Mouse (Mus musculus) MEL (cell line): ENCODE measurements around the gene Maml3. TPM values are rescaled to one million over a fixed set of nuclear protein-coding genes. Genes with fewer than 3 reads are reported as not detected.

Experiments
- DNase-seq: peaks from one replicate; pipeline ENCODE4 v3.0.0; 2011; ENCODE audit warnings: low read depth, low spot score
- H3K27ac ChIP-seq: 2 replicates; pipeline ENCODE4 v1.5.1; 2012; ENCODE audit warnings: low read depth, mild to moderate bottlenecking, control low read depth, low read length, moderate library complexity; ENCODE audit not compliant: control insufficient read depth
- H3K27me3 ChIP-seq, 2 experiments: fragments of 150-350 bp in 1 of 2; sonication (generic) in 1 of 2; 2 replicates each; pipeline ENCODE4 v1.6.1; 2012; ENCODE audit warnings: low read length in 2 of 2, mild to moderate bottlenecking in 2 of 2, improper control_type of control experiment in 1 of 2, moderate library complexity in 1 of 2; ENCODE audit not compliant: insufficient read depth in 2 of 2, control insufficient read depth in 1 of 2
- H3K36me3 ChIP-seq, 2 experiments: 2 replicates each; pipeline ENCODE4 v1.6.1; 2012 to 2014; ENCODE audit warnings: low read length in 2 of 2, improper control_type of control experiment in 1 of 2, inconsistent platforms in 1 of 2, mild to moderate bottlenecking in 1 of 2; ENCODE audit not compliant: insufficient read depth in 2 of 2, control insufficient read depth in 1 of 2
- H3K4me1 ChIP-seq, 2 experiments: fragments of 150-350 bp in 1 of 2; sonication (generic) in 1 of 2; 2 replicates each; pipeline ENCODE4 v1.6.1; 2012; ENCODE audit warnings: low read length in 2 of 2, improper control_type of control experiment in 1 of 2, mild to moderate bottlenecking in 1 of 2; ENCODE audit not compliant: insufficient read depth in 2 of 2, control insufficient read depth in 1 of 2
- H3K4me3 ChIP-seq, 2 experiments: fragments of 150-350 bp in 1 of 2; sonication (generic) in 1 of 2; 2 replicates each; pipeline ENCODE4 v1.5.1; 2012; ENCODE audit warnings: low read depth in 2 of 2, low read length in 2 of 2, mild to moderate bottlenecking in 2 of 2, moderate library complexity in 2 of 2, control low read depth in 1 of 2, improper control_type of control experiment in 1 of 2; ENCODE audit not compliant: control insufficient read depth in 1 of 2, insufficient read depth in 1 of 2
- H3K79me2 ChIP-seq: 2 replicates; pipeline ENCODE4 v1.6.1; 2012; ENCODE audit warnings: mild to moderate bottlenecking, low read length, moderate library complexity; ENCODE audit not compliant: control insufficient read depth, poor library complexity, insufficient read depth
- H3K9ac ChIP-seq: 2 replicates; pipeline ENCODE4 v1.6.1; 2012; ENCODE audit warnings: low read depth, mild to moderate bottlenecking, control low read depth, low read length, moderate library complexity; ENCODE audit not compliant: control insufficient read depth, poor library complexity, severe bottlenecking
- H3K9me3 ChIP-seq: fragments of 150-350 bp; sonication (generic); replicated peaks from 2 replicates; pipeline ENCODE4 v1.6.1; 2012; ENCODE audit warnings: mild to moderate bottlenecking, low read length, improper control_type of control experiment, moderate library complexity; ENCODE audit not compliant: insufficient read depth
- CTCF ChIP-seq, 3 experiments: IDR thresholded peaks in 2 of 3; conservative IDR thresholded peaks in 1 of 3; 2 replicates each; pipeline ENCODE4 v1.5.1; 2011 to 2012; ENCODE audit warnings: low read length in 3 of 3, low read depth in 2 of 3, mild to moderate bottlenecking in 2 of 3, improper control_type of control experiment in 1 of 3, inconsistent platforms in 1 of 3, mixed read lengths in 1 of 3, moderate library complexity in 1 of 3; ENCODE audit not compliant: control insufficient read depth in 1 of 3, insufficient read depth in 1 of 3, poor library complexity in 1 of 3, severe bottlenecking in 1 of 3
- E2F4 ChIP-seq: IDR thresholded peaks from 2 replicates; pipeline ENCODE4 v1.6.1; 2011; ENCODE audit warnings: low read depth, low read length, improper control_type of control experiment, borderline replicate concordance
- ELF1 ChIP-seq: IDR thresholded peaks from 2 replicates; pipeline ENCODE4 v1.6.1; 2014; ENCODE audit warnings: low read depth, mild to moderate bottlenecking, inconsistent platforms, low read length, improper control_type of control experiment, moderate library complexity
- EP300 ChIP-seq, 2 experiments: IDR thresholded peaks; 2 replicates each; pipeline ENCODE4 v1.6.1; 2011; ENCODE audit warnings: improper control_type of control experiment in 2 of 2, low read length in 2 of 2, low read depth in 1 of 2, mild to moderate bottlenecking in 1 of 2
- ETS1 ChIP-seq: IDR thresholded peaks from 2 replicates; pipeline ENCODE4 v1.6.1; 2012; ENCODE audit warnings: low read depth, mild to moderate bottlenecking, inconsistent platforms, low read length, improper control_type of control experiment, moderate library complexity
- GATA1 ChIP-seq: IDR thresholded peaks from 2 replicates; pipeline ENCODE4 v1.6.1; 2011; ENCODE audit warnings: low read depth, low read length, improper control_type of control experiment
- JUND ChIP-seq: IDR thresholded peaks from 2 replicates; pipeline ENCODE4 v1.6.1; 2011; ENCODE audit warnings: low read depth, mild to moderate bottlenecking, improper control_type of control experiment, low read length
- MAX ChIP-seq: IDR thresholded peaks from 2 replicates; pipeline ENCODE4 v1.6.1; 2011; ENCODE audit warnings: low read length, improper control_type of control experiment
- MAZ ChIP-seq: IDR thresholded peaks from 2 replicates; pipeline ENCODE4 v1.6.1; 2012; ENCODE audit warnings: low read depth, mild to moderate bottlenecking, inconsistent platforms, low read length, improper control_type of control experiment
- MEF2A ChIP-seq: IDR thresholded peaks from 2 replicates; pipeline ENCODE4 v1.6.1; 2014; ENCODE audit warnings: low read depth, mild to moderate bottlenecking, inconsistent platforms, low read length, improper control_type of control experiment; ENCODE audit not compliant: poor library complexity, insufficient replicate concordance, severe bottlenecking; ENCODE audit errors: extremely low read depth
- MXI1 ChIP-seq: IDR thresholded peaks from 2 replicates; pipeline ENCODE4 v1.6.1; 2011; ENCODE audit warnings: mild to moderate bottlenecking, low read depth, low read length, improper control_type of control experiment
- MYB ChIP-seq: IDR thresholded peaks from 2 replicates; pipeline ENCODE4 v1.6.1; 2011; ENCODE audit warnings: mild to moderate bottlenecking, low read depth, low read length, improper control_type of control experiment
- MYC ChIP-seq: IDR thresholded peaks from 2 replicates; pipeline ENCODE4 v1.6.1; 2011; ENCODE audit warnings: low read depth, mild to moderate bottlenecking, low read length, improper control_type of control experiment, moderate library complexity
- NELFE ChIP-seq: IDR thresholded peaks from 2 replicates; pipeline ENCODE4 v1.6.1; 2011; ENCODE audit warnings: low read depth, low read length, improper control_type of control experiment
- POLR2AphosphoS5 ChIP-seq: IDR thresholded peaks from 2 replicates; pipeline ENCODE4 v1.6.1; 2012; ENCODE audit warnings: low read depth, borderline replicate concordance, mild to moderate bottlenecking, inconsistent platforms, low read length, moderate library complexity, mixed read lengths
- RAD21 ChIP-seq: IDR thresholded peaks from 2 replicates; pipeline ENCODE4 v1.6.1; 2011; ENCODE audit warnings: mild to moderate bottlenecking, low read depth, low read length, improper control_type of control experiment
- RCOR1 ChIP-seq: IDR thresholded peaks from 2 replicates; pipeline ENCODE4 v1.6.1; 2012; ENCODE audit warnings: low read depth, mild to moderate bottlenecking, inconsistent platforms, low read length, improper control_type of control experiment
- SMC3 ChIP-seq: IDR thresholded peaks from 2 replicates; pipeline ENCODE4 v1.6.1; 2011; ENCODE audit warnings: low read depth, low read length, improper control_type of control experiment
- ZC3H11A ChIP-seq: IDR thresholded peaks from 2 replicates; pipeline ENCODE4 v1.6.1; 2012; ENCODE audit warnings: low read depth, mild to moderate bottlenecking, inconsistent platforms, low read length, improper control_type of control experiment
- ZMIZ1 ChIP-seq: IDR thresholded peaks from 2 replicates; pipeline ENCODE4 v1.6.1; 2012; ENCODE audit warnings: low read depth, mild to moderate bottlenecking, inconsistent platforms, low read length, improper control_type of control experiment, moderate library complexity
- ZNF384 ChIP-seq: IDR thresholded peaks from 2 replicates; pipeline ENCODE4 v1.6.1; 2012; ENCODE audit warnings: low read depth, mild to moderate bottlenecking, inconsistent platforms, low read length, improper control_type of control experiment
- polyA plus RNA-seq, 2 experiments: library from polyadenylated mRNA; stranded (reverse) in 1 of 2; unstranded in 1 of 2; fragments of >175 nt in 1 of 2; fragments of >200 nt in 1 of 2; gene quantifications; 2 replicates each; pipeline versions ENCODE4 v1.2.1 to v1.2.4; 2012; ENCODE audit warnings: low replicate concordance in 2 of 2, low read depth in 1 of 2; ENCODE audit not compliant: insufficient read length in 2 of 2, insufficient read depth in 1 of 2, missing spikeins in 1 of 2
- total RNA-seq: library from RNA; depleted of rRNA; stranded (reverse); fragments of 300-350 nt; gene quantifications from 2 replicates; pipeline ENCODE4 v1.2.3, GENCODE M21; 2012

The Maml3 gene
- total and polyA plus RNA-seq, 3 experiments: 2.0 to 4.1 TPM; not detected in 1

GRCm38 (mm10) chr3:51695713-51696112, 409.2 kb downstream of the Maml3 start:
- H3K9me3 ChIP-seq: no peaks in the 10 kb centered on the region
- DNase-seq: no peak
- no peak overlapping the region for H3K27ac ChIP-seq
- no peak overlapping the region for H3K9ac ChIP-seq
- TF ChIP-seq RCOR1: no peak
- TF ChIP-seq SMC3: no peak
- no peaks in the 10 kb centered on the region for H3K4me1 ChIP-seq
- no peaks in the 10 kb centered on the region for H3K36me3 ChIP-seq
- no peak overlapping the region for H3K4me3 ChIP-seq
- no peaks in the 10 kb centered on the region for H3K27me3 ChIP-seq
- H3K79me2 ChIP-seq: no peaks in the 10 kb centered on the region

GRCm38 (mm10) chr3:51694576-51694975, 410.3 kb downstream of the Maml3 start:
- no peak for DNase-seq
- Histone ChIP-seq H3K79me2 (no peaks in the 10 kb centered on the region), H3K4me1 (no peaks in the 10 kb centered on the region), H3K27me3 (no peaks in the 10 kb centered on the region), H3K4me3 (no peak overlapping the region), H3K27ac (no peak overlapping the region), H3K9ac (no peak overlapping the region), H3K9me3 (no peaks in the 10 kb centered on the region), H3K36me3 (no peaks in the 10 kb centered on the region)
- TF ChIP-seq GATA1 (no peak), EP300 (IDR thresholded peaks at IDR 0.05; ENCODE audit: low read depth in 1 of 2, low read length in 2 of 2) (no peak), ETS1 (no peak), SMC3 (no peak), MYB (no peak), E2F4 (no peak), MAX (no peak), MAZ (no peak), ELF1 (no peak), POLR2AphosphoS5 (no peak), CTCF (IDR thresholded peaks at IDR 0.05 in 2 of 3, conservative IDR thresholded peaks at IDR 0.05 in 1 of 3; ENCODE audit: control insufficient read depth in 1 of 3, insufficient read depth in 1 of 3, low read depth in 2 of 3, low read length in 3 of 3, poor library complexity in 1 of 3, severe bottlenecking in 1 of 3) (no peak), MXI1 (no peak), MYC (no peak), JUND (no peak), ZC3H11A (no peak), MEF2A (no peak), NELFE (no peak), ZNF384 (no peak), ZMIZ1 (no peak), RAD21 (no peak)
